Mouse (Mus musculus): ENCODE measurements around the gene Ccdc191. TPM values are rescaled to one million over a fixed set of nuclear protein-coding genes. Genes with fewer than 3 reads are reported as not detected.

Ccdc191 gene
- polyA plus RNA-seq, 1 experiment: 0.12 TPM

GRCm38 (mm10) chr16:43935892-43936291 lies 46.3 kb downstream of the Ccdc191 start:
- no peak for TF ChIP-seq TAL1 (IDR thresholded peaks at IDR 0.05; ENCODE audit: low read length)
- no peak for TF ChIP-seq GATA1 (IDR thresholded peaks at IDR 0.05; ENCODE audit: low read length)
- Histone ChIP-seq H3K4me1 (ENCODE audit: control insufficient read depth) (no peaks in the 10 kb centered on the region), H3K9me3 (ENCODE audit: control insufficient read depth, low read length) (no peaks in the 10 kb centered on the region), H3K27me3 (ENCODE audit: control insufficient read depth) (no peaks in the 10 kb centered on the region), H3K36me3 (ENCODE audit: control insufficient read depth) (no peaks in the 10 kb centered on the region; the same call in 1 of the 2 replicates), H3K4me3 (replicated peaks) (no peak overlapping the region)

- no peaks in the 10 kb centered on the region for H3K27me3 ChIP-seq (ENCODE audit: control insufficient read depth)
- H3K4me3 ChIP-seq (replicated peaks): no peak overlapping the region
- no peaks in the 10 kb centered on the region for H3K9me3 ChIP-seq (ENCODE audit: control insufficient read depth, low read length)
- TF ChIP-seq TAL1 (IDR thresholded peaks at IDR 0.05; ENCODE audit: low read length) (no peak), GATA1 (IDR thresholded peaks at IDR 0.05; ENCODE audit: low read length) (no peak)
- no peaks in the 10 kb centered on the region for H3K36me3 ChIP-seq (ENCODE audit: control insufficient read depth)
- no peaks in the 10 kb centered on the region for H3K4me1 ChIP-seq (ENCODE audit: control insufficient read depth)
Measured at GRCm38 (mm10) chr16:43940846-43941245, 51.2 kb downstream of the Ccdc191 start.

- TF ChIP-seq GATA1 (IDR thresholded peaks at IDR 0.05; ENCODE audit: low read length) (no peak), TAL1 (IDR thresholded peaks at IDR 0.05; ENCODE audit: low read length) (no peak)
- Histone ChIP-seq H3K27me3 (ENCODE audit: control insufficient read depth) (no peaks in the 10 kb centered on the region), H3K4me1 (ENCODE audit: control insufficient read depth) (no peaks in the 10 kb centered on the region), H3K9me3 (ENCODE audit: control insufficient read depth, low read length) (no peaks in the 10 kb centered on the region), H3K4me3 (replicated peaks) (no peak overlapping the region), H3K36me3 (ENCODE audit: control insufficient read depth) (no peaks in the 10 kb centered on the region)
Measured at GRCm38 (mm10) chr16:43945351-43945750, 55.8 kb downstream of the Ccdc191 start.

- no peak overlapping the region for H3K4me3 ChIP-seq (replicated peaks)
- no peak for TF ChIP-seq GATA1 (IDR thresholded peaks at IDR 0.05; ENCODE audit: low read length)
- TF ChIP-seq TAL1 (IDR thresholded peaks at IDR 0.05; ENCODE audit: low read length): no peak
- no peaks in the 10 kb centered on the region for H3K9me3 ChIP-seq (ENCODE audit: control insufficient read depth, low read length)
- H3K36me3 ChIP-seq (ENCODE audit: control insufficient read depth): no peaks in the 10 kb centered on the region
- H3K27me3 ChIP-seq (ENCODE audit: control insufficient read depth): no peaks in the 10 kb centered on the region
- no peaks in the 10 kb centered on the region for H3K4me1 ChIP-seq (ENCODE audit: control insufficient read depth)
Measured at GRCm38 (mm10) chr16:43945869-43946268, 56.3 kb downstream of the Ccdc191 start.

GRCm38 (mm10) chr16:43951591-43951990 lies 62.0 kb downstream of the Ccdc191 start:
- TF ChIP-seq GATA1 (IDR thresholded peaks at IDR 0.05; ENCODE audit: low read length) (no peak), TAL1 (IDR thresholded peaks at IDR 0.05; ENCODE audit: low read length) (no peak)
- no peaks in the 10 kb centered on the region for H3K27me3 ChIP-seq (ENCODE audit: control insufficient read depth)
- no peaks in the 10 kb centered on the region for H3K36me3 ChIP-seq (ENCODE audit: control insufficient read depth)
- no peaks in the 10 kb centered on the region for H3K9me3 ChIP-seq (ENCODE audit: control insufficient read depth, low read length)
- H3K4me1 ChIP-seq (ENCODE audit: control insufficient read depth): no peaks in the 10 kb centered on the region
- H3K4me3 ChIP-seq (replicated peaks): no peak overlapping the region

GRCm38 (mm10) chr16:43954913-43955312 lies 65.3 kb downstream of the Ccdc191 start:
- TF ChIP-seq TAL1 (IDR thresholded peaks at IDR 0.05; ENCODE audit: low read length): no peak
- TF ChIP-seq GATA1 (IDR thresholded peaks at IDR 0.05; ENCODE audit: low read length): no peak
- no peak overlapping the region for H3K4me3 ChIP-seq (replicated peaks)
- H3K36me3 ChIP-seq (ENCODE audit: control insufficient read depth): no peaks in the 10 kb centered on the region; the same call in 1 of the 2 replicates
- H3K4me1 ChIP-seq (ENCODE audit: control insufficient read depth): no peaks in the 10 kb centered on the region
- H3K9me3 ChIP-seq (ENCODE audit: control insufficient read depth, low read length): no peaks in the 10 kb centered on the region
- H3K27me3 ChIP-seq (ENCODE audit: control insufficient read depth): no peaks in the 10 kb centered on the region

GRCm38 (mm10) chr16:43958038-43958437 lies 68.4 kb downstream of the Ccdc191 start:
- Histone ChIP-seq H3K27me3 (ENCODE audit: control insufficient read depth) (no peaks in the 10 kb centered on the region), H3K36me3 (ENCODE audit: control insufficient read depth) (peaks cover 3% of the 10 kb centered on the region)
- no peak for TF ChIP-seq GATA1 (IDR thresholded peaks at IDR 0.05; ENCODE audit: low read length)
- no peak for TF ChIP-seq TAL1 (IDR thresholded peaks at IDR 0.05; ENCODE audit: low read length)

GRCm38 (mm10) chr16:43963291-43963690 lies 73.7 kb downstream of the Ccdc191 start:
- H3K4me1 ChIP-seq (ENCODE audit: control insufficient read depth): no peaks in the 10 kb centered on the region
- no peaks in the 10 kb centered on the region for H3K9me3 ChIP-seq (ENCODE audit: control insufficient read depth, low read length)
- H3K36me3 ChIP-seq (ENCODE audit: control insufficient read depth): peaks cover 3% of the 10 kb centered on the region
- no peak for TF ChIP-seq GATA1 (IDR thresholded peaks at IDR 0.05; ENCODE audit: low read length)
- no peaks in the 10 kb centered on the region for H3K27me3 ChIP-seq (ENCODE audit: control insufficient read depth)
- no peak overlapping the region for H3K4me3 ChIP-seq (replicated peaks)

More at GRCm38 (mm10) chr16:43958038-43958437, 68.4 kb downstream of the Ccdc191 start:
- no peaks in the 10 kb centered on the region for H3K4me1 ChIP-seq (ENCODE audit: control insufficient read depth)
- no peaks in the 10 kb centered on the region for H3K9me3 ChIP-seq (ENCODE audit: control insufficient read depth, low read length)
- H3K4me3 ChIP-seq (replicated peaks): no peak overlapping the region

- Histone ChIP-seq H3K4me1 (ENCODE audit: control insufficient read depth) (no peaks in the 10 kb centered on the region), H3K27me3 (ENCODE audit: control insufficient read depth) (no peaks in the 10 kb centered on the region), H3K9me3 (ENCODE audit: control insufficient read depth, low read length) (no peaks in the 10 kb centered on the region), H3K4me3 (replicated peaks) (no peak overlapping the region), H3K36me3 (ENCODE audit: control insufficient read depth) (peaks cover 3% of the 10 kb centered on the region)
- TF ChIP-seq TAL1 (IDR thresholded peaks at IDR 0.05; ENCODE audit: low read length) (no peak), GATA1 (IDR thresholded peaks at IDR 0.05; ENCODE audit: low read length) (no peak)
Measured at GRCm38 (mm10) chr16:43963780-43964179, 74.2 kb downstream of the Ccdc191 start.

- no peak overlapping the region for H3K4me3 ChIP-seq (replicated peaks)
- no peaks in the 10 kb centered on the region for H3K27me3 ChIP-seq (ENCODE audit: control insufficient read depth)
- TF ChIP-seq GATA1 (IDR thresholded peaks at IDR 0.05; ENCODE audit: low read length) (no peak), TAL1 (IDR thresholded peaks at IDR 0.05; ENCODE audit: low read length) (no peak)
- no peaks in the 10 kb centered on the region for H3K9me3 ChIP-seq (ENCODE audit: control insufficient read depth, low read length)
- H3K4me1 ChIP-seq (ENCODE audit: control insufficient read depth): no peaks in the 10 kb centered on the region
- H3K36me3 ChIP-seq (ENCODE audit: control insufficient read depth): no peaks in the 10 kb centered on the region; the same call in 1 of the 2 replicates
Measured at GRCm38 (mm10) chr16:43965781-43966389, 76.3 kb downstream of the Ccdc191 start.
